Comparison of ENCODE assay signal across 8 mouse cellular contexts in the genomic region with DNA sequence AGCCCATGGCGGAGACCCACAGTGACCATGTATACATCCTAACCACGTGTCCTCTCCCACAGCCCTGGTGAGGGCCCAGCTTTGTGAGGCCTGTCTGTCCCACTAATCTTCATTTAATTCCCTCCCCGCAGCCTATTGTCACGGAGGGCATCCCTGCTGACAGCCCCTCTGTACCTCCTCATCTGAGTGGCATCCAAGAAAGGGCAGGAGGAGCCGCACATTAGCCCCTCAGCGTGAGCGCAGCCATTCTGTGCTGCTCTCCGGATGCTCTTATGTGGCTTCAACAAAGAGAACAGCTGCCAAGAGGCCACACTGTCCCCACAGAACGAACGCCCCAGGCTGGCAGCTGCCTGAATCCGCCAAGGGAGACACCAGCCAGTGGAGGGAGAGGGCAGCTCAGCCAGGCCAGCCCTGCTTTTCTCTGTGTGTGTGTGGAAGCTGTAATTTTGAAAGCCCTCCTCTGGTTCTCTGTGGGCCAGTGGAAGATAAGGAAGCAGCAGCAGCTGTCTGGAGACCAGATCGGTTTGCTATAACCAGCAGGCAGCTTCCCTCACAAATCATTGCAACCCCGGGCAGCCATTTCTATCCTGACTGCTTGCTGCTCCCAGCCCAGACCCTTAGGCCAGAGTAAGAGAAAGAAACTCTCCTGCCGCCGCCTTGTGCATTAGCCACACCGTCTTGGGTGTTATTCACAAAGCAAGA.
DNase-seq lines count a peak whose midpoint lies in the region; ATAC-seq lines count a peak whose summit lies in the region.
"Had no signal": no experiment of that assay in that cellular context is flagged by ENCODE, and none has a peak within 500 bp of the region (broad histone marks: within the 10 kb centered on the region; RNA-seq: fewer than 3 reads in every experiment).

No protein-coding gene starts in this region.

- intact Hi-C loops in left cerebral cortex, postnatal 4 days (cut with DNase I) = no loop called here
- intact Hi-C loops in left cerebral cortex, postnatal 36 days (cut with DNase I) = no loop called here

- H3K27me3 ChIP-seq in forebrain, embryonic 13.5 days = no peaks in the 10 kb centered on the region
- H3K27me3 ChIP-seq in midbrain, embryonic 12.5 days = peaks cover 44% of the 10 kb centered on the region
- H3K27me3 ChIP-seq: Patski had no signal

- DNase-seq in left cerebral cortex, postnatal 4 days = peak; percentile 86
- no peak for DNase-seq in left cerebral cortex, postnatal 36 days (ENCODE audit: low spot score in 2 of 2)
- peak; percentile 48 to 62 for DNase-seq in thymus, postnatal 36 days
- no peak for DNase-seq in kidney, adult 11 months

- 12% methylated on average over 16 of the region's 16 CpGs for WGBS in forebrain, embryonic 13.5 days
- 11% methylated on average over 16 of the region's 16 CpGs for WGBS in midbrain, embryonic 12.5 days

- peak overlapping the region; percentile 95 for H3K27ac ChIP-seq in forebrain, embryonic 13.5 days
- H3K27ac ChIP-seq in midbrain, embryonic 12.5 days (replicated peaks) = peak overlapping the region; percentile 90

- ATAC-seq in forebrain, embryonic 13.5 days = peak; percentile 84
- ATAC-seq in midbrain, embryonic 12.5 days (ENCODE audit: low FRiP score, low read depth) = peak; percentile 91
- ATAC-seq in megakaryocyte-erythroid progenitor cell, adult 5-6 weeks (replicated peaks; ENCODE audit: low FRiP score, low TSS enrichment, poor library complexity, severe bottlenecking) = no peak
- ATAC-seq: Patski had no signal

- H3K36me3 ChIP-seq in forebrain, embryonic 13.5 days (ENCODE audit: poor library complexity, severe bottlenecking) = peaks cover 31% of the 10 kb centered on the region
- H3K36me3 ChIP-seq in midbrain, embryonic 12.5 days = peaks cover 27% of the 10 kb centered on the region

- H3K4me2 ChIP-seq in forebrain, embryonic 13.5 days = peak overlapping the region; percentile 10
- 0 out of 2 replicates have a peak overlapping the region, but pooled peaks have one; percentile 3 for H3K4me2 ChIP-seq in midbrain, embryonic 12.5 days (replicated peaks)

- H3K9me3 ChIP-seq in forebrain, embryonic 13.5 days (replicated peaks) = no peaks in the 10 kb centered on the region
- no peaks in the 10 kb centered on the region for H3K9me3 ChIP-seq in midbrain, embryonic 12.5 days

- H3K4me3 ChIP-seq in forebrain, embryonic 13.5 days = no peak overlapping the region
- no peak overlapping the region for H3K4me3 ChIP-seq in midbrain, embryonic 12.5 days

- H3K4me1 ChIP-seq in forebrain, embryonic 13.5 days = peaks cover 64% of the 10 kb centered on the region
- peaks cover 66% of the 10 kb centered on the region for H3K4me1 ChIP-seq in midbrain, embryonic 12.5 days

- H3K9ac ChIP-seq in forebrain, embryonic 13.5 days = peak overlapping the region; percentile 60
- H3K9ac ChIP-seq in midbrain, embryonic 12.5 days (replicated peaks) = peak overlapping the region; percentile 43; the same call in 1 of the 2 replicates

Comparison
In these comparisons a context has a peak if more than half of its experiments do, and no peak if none do; other contexts are left out.
1. DNase-seq: peak in left cerebral cortex, postnatal 4 days (single experiment) and thymus, postnatal 36 days (2 of 2); none in left cerebral cortex, postnatal 36 days (0 of 2) and kidney, adult 11 months (single experiment).